Mouse (Mus musculus): ENCODE measurements around the gene Thra. TPM values are rescaled to one million over a fixed set of nuclear protein-coding genes. Genes with fewer than 3 reads are reported as not detected.

Gene Thra
- polyA plus RNA-seq, 1 experiment from 2014 or later: 32.4 TPM

DNA sequence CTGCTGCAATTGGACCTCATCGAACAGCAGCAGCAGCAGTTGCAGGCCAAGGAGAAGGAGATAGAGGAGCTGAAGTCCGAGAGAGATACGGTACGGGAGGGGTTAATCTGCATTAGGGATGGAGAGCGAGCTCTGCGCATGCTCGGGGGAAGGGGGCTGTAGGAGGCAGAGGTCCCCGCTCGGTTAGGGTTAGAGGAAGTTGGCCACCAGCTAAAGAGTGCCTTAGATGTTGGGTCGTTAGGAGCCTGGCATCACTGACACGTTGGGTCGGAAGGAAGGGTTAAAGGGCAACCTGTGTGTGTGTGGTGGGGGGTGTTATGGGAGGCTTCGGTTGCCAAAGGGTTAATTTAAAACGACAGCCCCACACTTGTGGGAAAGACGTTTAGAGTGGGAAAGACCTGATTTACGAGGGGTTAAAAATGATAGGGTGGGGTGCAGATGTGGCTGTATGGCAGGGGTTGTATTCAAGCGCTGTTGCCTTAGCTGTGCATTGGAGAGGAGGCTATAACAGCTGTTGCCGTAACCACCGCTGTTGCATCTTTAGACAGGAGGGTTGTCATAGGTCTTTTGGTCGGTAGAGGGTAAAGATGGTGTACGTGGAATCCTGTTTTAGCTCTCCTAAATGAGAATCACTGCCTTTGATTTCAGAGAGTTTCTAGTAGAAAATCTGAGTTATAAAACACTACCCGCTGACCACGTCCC, 56.2 kb downstream of the Thra start:
- no peak for TF ChIP-seq CTCF (IDR thresholded peaks at IDR 0.05; ENCODE audit: low read depth)
- peak overlapping the region; percentile 94 for H3K9ac ChIP-seq (ENCODE audit: low read depth, low read length)
- under 1% methylated on average over 23 of the region's 23 CpGs for WGBS

DNA sequence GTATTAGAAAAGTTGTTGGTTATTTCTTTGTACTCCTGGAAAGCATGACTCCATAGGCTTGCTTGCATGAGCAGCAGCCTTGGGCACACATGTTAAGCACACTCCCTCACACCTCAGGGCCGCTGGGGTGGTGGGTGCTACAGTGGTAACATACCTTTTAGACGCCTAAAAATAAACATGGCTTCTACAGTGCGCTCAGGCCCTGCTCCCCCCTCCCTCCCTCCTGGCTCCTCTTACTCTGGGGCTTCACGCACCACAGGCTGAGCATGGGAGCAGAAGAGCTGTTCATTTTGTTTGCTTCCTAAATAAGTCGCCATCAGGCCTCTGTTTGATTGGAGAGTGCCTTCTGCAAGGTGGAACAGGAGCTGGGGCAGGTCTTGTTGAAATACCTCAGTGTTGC, 56.9 kb downstream of the Thra start:
- Histone ChIP-seq H3K4me3 (ENCODE audit: low read depth, low read length) (peak overlapping the region; percentile 85), H3K27me3 (replicated peaks; ENCODE audit: control insufficient read depth, insufficient read depth, low read length) (no peaks in the 10 kb centered on the region), H3K9ac (ENCODE audit: low read depth, low read length) (peak overlapping the region; percentile 94; the same call in 1 of the 2 replicates), H3K4me1 (replicated peaks; ENCODE audit: control insufficient read depth, insufficient read depth, low read length) (no peaks in the 10 kb centered on the region), H3K36me3 (ENCODE audit: control insufficient read depth, insufficient read depth) (peaks cover 31% of the 10 kb centered on the region), H3K9me3 (ENCODE audit: control insufficient read depth) (no peaks in the 10 kb centered on the region), H3K4me2 (replicated peaks; ENCODE audit: low read depth) (peak overlapping the region; percentile 93), H3K27ac (ENCODE audit: low read depth, low read length) (no peak overlapping the region)
- ATAC-seq: no peak
- 3% methylated on average over 5 of the region's 5 CpGs for WGBS
- TF ChIP-seq CTCF (IDR thresholded peaks at IDR 0.05; ENCODE audit: low read depth): no peak

More for the DNA sequence above, 56.2 kb downstream of the Thra start:
- 0 out of 2 replicates have a peak, but pooled peaks have one; percentile 5 for ATAC-seq
- Histone ChIP-seq H3K9me3 (ENCODE audit: control insufficient read depth) (no peaks in the 10 kb centered on the region), H3K4me1 (replicated peaks; ENCODE audit: control insufficient read depth, insufficient read depth, low read length) (no peaks in the 10 kb centered on the region), H3K4me3 (ENCODE audit: low read depth, low read length) (peak overlapping the region; percentile 85), H3K36me3 (ENCODE audit: control insufficient read depth, insufficient read depth) (peaks cover 24% of the 10 kb centered on the region), H3K4me2 (replicated peaks; ENCODE audit: low read depth) (peak overlapping the region; percentile 93), H3K27me3 (replicated peaks; ENCODE audit: control insufficient read depth, insufficient read depth, low read length) (no peaks in the 10 kb centered on the region), H3K27ac (ENCODE audit: low read depth, low read length) (peak overlapping the region; percentile 99)

DNA sequence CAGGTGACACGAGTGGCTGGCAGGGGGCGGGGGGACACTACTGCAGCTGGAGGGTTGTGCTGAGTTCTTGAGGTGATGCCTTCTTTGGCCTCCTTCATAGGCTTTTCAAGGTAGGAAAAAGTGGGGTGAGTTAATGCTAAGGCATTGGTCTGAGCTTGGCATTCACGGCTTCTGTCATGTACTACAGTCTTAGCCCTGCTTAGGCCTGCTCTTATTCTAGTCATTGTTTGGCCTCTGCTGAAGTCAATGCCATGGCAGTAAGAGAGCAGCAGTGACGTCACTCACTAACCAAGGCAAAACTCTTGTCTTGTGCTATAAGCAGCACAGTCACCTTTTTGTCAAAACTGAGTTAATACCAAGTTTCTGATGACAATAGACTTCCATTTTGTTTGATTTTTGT, 57.5 kb downstream of the Thra start:
- no peak for TF ChIP-seq CTCF (IDR thresholded peaks at IDR 0.05; ENCODE audit: low read depth)
- ATAC-seq: no peak

GRCm38 (mm10) chr11:98804605-98805004, 64.2 kb downstream of the Thra start, which contains the start of gene Casc3:
Casc3 (plus strand) TSS chr11:98804905.
- no peaks in the 10 kb centered on the region for H3K27me3 ChIP-seq (replicated peaks; ENCODE audit: control insufficient read depth, insufficient read depth, low read length)
- H3K27ac ChIP-seq (ENCODE audit: low read depth, low read length): no peak within 1 kb of the TSS
- H3K4me1 ChIP-seq (replicated peaks; ENCODE audit: control insufficient read depth, insufficient read depth, low read length): no peaks in the 10 kb centered on the region
- H3K4me3 ChIP-seq (ENCODE audit: low read depth, low read length): no peak within 1 kb of the TSS
- 94% methylated on average over 5 of the region's 5 CpGs for WGBS
- H3K36me3 ChIP-seq (ENCODE audit: control insufficient read depth, insufficient read depth): peaks cover 74% of the 10 kb centered on the region
- H3K9me3 ChIP-seq (ENCODE audit: control insufficient read depth): no peaks in the 10 kb centered on the region
- H3K4me2 ChIP-seq (replicated peaks; ENCODE audit: low read depth): no peak within 1 kb of the TSS
- no peak for TF ChIP-seq CTCF (IDR thresholded peaks at IDR 0.05; ENCODE audit: low read depth)
- H3K9ac ChIP-seq (ENCODE audit: low read depth, low read length): no peak within 1 kb of the TSS
- no peak for ATAC-seq

More for the DNA sequence above, 57.5 kb downstream of the Thra start:
- Histone ChIP-seq H3K9me3 (ENCODE audit: control insufficient read depth) (no peaks in the 10 kb centered on the region), H3K4me1 (replicated peaks; ENCODE audit: control insufficient read depth, insufficient read depth, low read length) (no peaks in the 10 kb centered on the region), H3K9ac (ENCODE audit: low read depth, low read length) (no peak overlapping the region), H3K4me2 (replicated peaks; ENCODE audit: low read depth) (peak overlapping the region; percentile 93), H3K4me3 (ENCODE audit: low read depth, low read length) (peak overlapping the region; percentile 85), H3K27me3 (replicated peaks; ENCODE audit: control insufficient read depth, insufficient read depth, low read length) (no peaks in the 10 kb centered on the region), H3K36me3 (ENCODE audit: control insufficient read depth, insufficient read depth) (peaks cover 37% of the 10 kb centered on the region), H3K27ac (ENCODE audit: low read depth, low read length) (no peak overlapping the region)
- WGBS: 40% methylated on average over 4 of the region's 4 CpGs

DNA sequence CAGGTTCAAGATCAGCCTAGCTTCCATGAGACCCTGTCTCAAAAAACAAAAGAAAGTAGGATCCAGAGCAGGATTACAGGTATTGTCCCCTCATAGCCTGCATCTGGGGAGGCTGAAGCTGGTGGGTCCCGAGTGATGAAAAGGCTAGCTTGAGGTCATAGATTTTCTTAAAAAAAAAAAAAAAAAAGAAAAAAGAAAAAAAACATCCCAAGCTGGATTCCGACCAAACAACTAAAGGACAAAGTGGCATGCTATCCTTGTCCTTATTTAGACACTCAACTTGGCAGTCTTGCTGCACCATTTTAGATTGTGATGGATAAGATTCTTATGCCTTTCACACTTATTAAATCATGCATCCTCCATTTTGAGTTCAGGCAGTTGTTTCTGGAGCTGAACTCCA, 68.0 kb downstream of the Thra start:
- H3K9ac ChIP-seq (ENCODE audit: low read depth, low read length): no peak overlapping the region
- WGBS: 78% methylated on average over 2 of the region's 2 CpGs
- H3K4me1 ChIP-seq (replicated peaks; ENCODE audit: control insufficient read depth, insufficient read depth, low read length): no peaks in the 10 kb centered on the region
- no peak for TF ChIP-seq CTCF (IDR thresholded peaks at IDR 0.05; ENCODE audit: low read depth)
- no peaks in the 10 kb centered on the region for H3K27me3 ChIP-seq (replicated peaks; ENCODE audit: control insufficient read depth, insufficient read depth, low read length)
- ATAC-seq: no peak
- H3K27ac ChIP-seq (ENCODE audit: low read depth, low read length): 0 out of 2 replicates have a peak overlapping the region, but pooled peaks have one; percentile 98
- no peak overlapping the region for H3K4me2 ChIP-seq (replicated peaks; ENCODE audit: low read depth)
- H3K36me3 ChIP-seq (ENCODE audit: control insufficient read depth, insufficient read depth): peaks cover 47% of the 10 kb centered on the region
- H3K4me3 ChIP-seq (ENCODE audit: low read depth, low read length): no peak overlapping the region
- no peaks in the 10 kb centered on the region for H3K9me3 ChIP-seq (ENCODE audit: control insufficient read depth)

DNA sequence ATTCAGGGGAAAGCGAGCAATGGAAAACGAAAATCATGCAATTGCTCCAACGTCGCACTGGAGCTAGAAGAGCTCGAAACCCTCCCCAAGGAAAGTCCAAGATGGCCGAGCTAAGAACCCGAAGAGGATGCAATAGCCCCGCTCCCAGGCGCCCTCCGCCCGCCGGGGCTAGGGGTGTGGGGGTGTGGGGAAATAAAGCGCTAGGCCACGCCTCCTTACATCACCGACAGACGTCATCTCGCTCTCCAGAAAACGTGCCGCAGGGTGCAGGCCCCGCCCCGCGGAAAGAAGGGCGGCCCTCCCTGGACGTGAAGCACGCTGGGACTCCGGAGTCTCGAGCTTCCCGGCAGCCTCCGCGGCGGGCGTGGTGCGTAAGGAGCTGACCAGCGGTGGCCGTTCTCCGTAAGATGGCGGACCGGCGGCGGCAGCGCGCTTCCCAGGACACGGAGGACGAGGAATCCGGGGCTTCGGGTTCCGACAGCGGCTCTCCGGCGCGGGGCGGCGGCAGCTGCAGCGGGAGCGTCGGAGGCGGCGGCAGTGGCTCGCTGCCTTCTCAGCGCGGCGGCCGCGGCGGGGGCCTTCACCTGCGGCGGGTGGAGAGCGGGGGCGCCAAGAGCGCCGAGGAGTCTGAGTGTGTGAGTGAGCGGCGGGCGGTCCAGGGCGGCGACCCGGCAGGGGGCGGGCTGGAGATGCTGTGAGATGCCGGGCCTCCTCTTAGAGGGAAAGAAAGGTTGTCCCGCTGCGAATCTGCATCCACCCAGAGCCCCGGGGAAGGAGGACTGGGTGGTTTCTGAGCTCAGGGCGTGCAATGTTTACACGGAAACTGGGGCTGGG, 69.2 kb downstream of the Thra start:
- WGBS: under 1% methylated on average over 77 of the region's 84 CpGs
- H3K9me3 ChIP-seq (ENCODE audit: control insufficient read depth): no peaks in the 10 kb centered on the region
- peak overlapping the region; percentile 84 for H3K9ac ChIP-seq (ENCODE audit: low read depth, low read length)
- H3K4me1 ChIP-seq (replicated peaks; ENCODE audit: control insufficient read depth, insufficient read depth, low read length): no peaks in the 10 kb centered on the region
- H3K27ac ChIP-seq (ENCODE audit: low read depth, low read length): peak overlapping the region; percentile 98
- peak overlapping the region; percentile 84 for H3K4me3 ChIP-seq (ENCODE audit: low read depth, low read length)
- peak overlapping the region; percentile 79 for H3K4me2 ChIP-seq (replicated peaks; ENCODE audit: low read depth)
- peak; percentile 99 for ATAC-seq
- TF ChIP-seq CTCF (IDR thresholded peaks at IDR 0.05; ENCODE audit: low read depth): peak; percentile 70
- no peaks in the 10 kb centered on the region for H3K27me3 ChIP-seq (replicated peaks; ENCODE audit: control insufficient read depth, insufficient read depth, low read length)
- H3K36me3 ChIP-seq (ENCODE audit: control insufficient read depth, insufficient read depth): peaks cover 42% of the 10 kb centered on the region
